Mouse (Mus musculus): ENCODE results near the gene Clmp. TPM values are rescaled to one million over a fixed set of nuclear protein-coding genes. Genes with fewer than 3 reads are reported as not detected.

Clmp gene
- 2.1 TPM for polyA plus RNA-seq (2015; fragmentation: Illumina TruSeq; extraction: RNeasy Lipid Tissue Mini Kit (QIAGEN cat#74804); ENCODE audit: insufficient read depth, low read depth, low replicate concordance)

GRCm38 (mm10) chr9:40685801-40686420 lies at the start of gene Clmp:
Clmp (plus strand) TSS chr9:40685962.

DNA sequence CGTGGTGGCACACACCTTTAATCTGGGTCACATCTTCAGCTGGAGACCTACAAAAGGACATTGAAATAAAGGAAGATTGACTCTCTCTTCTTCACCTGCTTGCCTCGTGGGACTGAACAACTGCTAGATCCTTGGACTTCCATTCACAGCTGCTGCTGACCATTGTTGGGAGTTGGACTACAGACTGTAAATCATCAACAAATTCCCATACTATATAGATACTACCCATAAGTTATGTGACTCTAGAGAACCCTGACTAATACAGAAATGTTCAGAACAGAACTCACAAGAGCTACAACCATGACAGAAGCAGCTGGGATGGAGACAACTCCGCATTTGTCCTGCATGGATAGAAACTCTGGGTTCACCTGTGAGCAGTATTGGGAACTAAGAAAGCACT lies 15.4 kb upstream of the Clmp start, which contains the start of gene Gm21915:
Gene Gm21915 (plus strand): TSS at position 301 of the 400 bp plus-strand sequence.

GRCm38 (mm10) chr9:40800675-40801612 lies 115.2 kb downstream of the Clmp start, which contains the start of gene Hspa8:
Hspa8 (plus strand) TSS chr9:40800984.

Other genes starting within 250 kb of the Clmp start
- 8.5 TPM for gene Gramd1b, start 154.6 kb upstream of the Clmp start, polyA plus RNA-seq (2015; fragmentation: Illumina TruSeq; extraction: RNeasy Lipid Tissue Mini Kit (QIAGEN cat#74804); ENCODE audit: insufficient read depth, low read depth, low replicate concordance)
- not detected for gene Gm21915, start 15.3 kb upstream of the Clmp start, polyA plus RNA-seq (2015; fragmentation: Illumina TruSeq; extraction: RNeasy Lipid Tissue Mini Kit (QIAGEN cat#74804); ENCODE audit: insufficient read depth, low read depth, low replicate concordance)
- gene Hspa8, start 115.0 kb downstream of the Clmp start, polyA plus RNA-seq (2015; fragmentation: Illumina TruSeq; extraction: RNeasy Lipid Tissue Mini Kit (QIAGEN cat#74804); ENCODE audit: insufficient read depth, low read depth, low replicate concordance) = 283 TPM
- gene Bsx, start 188.2 kb downstream of the Clmp start, polyA plus RNA-seq (2015; fragmentation: Illumina TruSeq; extraction: RNeasy Lipid Tissue Mini Kit (QIAGEN cat#74804); ENCODE audit: insufficient read depth, low read depth, low replicate concordance) = not detected